Mouse (Mus musculus) 416B (cell line): ENCODE results near the gene H2afv.
"Not testable (repeated sequence)": the region's sequence is repeated elsewhere in the genome, so short reads cannot be mapped to it uniquely, and the experiment has no call there.

Experiments
- DNase-seq: peaks from one replicate; pipeline ENCODE4 v3.0.0; 2011; ENCODE audit warnings: low read depth

The H2afv gene

DNA sequence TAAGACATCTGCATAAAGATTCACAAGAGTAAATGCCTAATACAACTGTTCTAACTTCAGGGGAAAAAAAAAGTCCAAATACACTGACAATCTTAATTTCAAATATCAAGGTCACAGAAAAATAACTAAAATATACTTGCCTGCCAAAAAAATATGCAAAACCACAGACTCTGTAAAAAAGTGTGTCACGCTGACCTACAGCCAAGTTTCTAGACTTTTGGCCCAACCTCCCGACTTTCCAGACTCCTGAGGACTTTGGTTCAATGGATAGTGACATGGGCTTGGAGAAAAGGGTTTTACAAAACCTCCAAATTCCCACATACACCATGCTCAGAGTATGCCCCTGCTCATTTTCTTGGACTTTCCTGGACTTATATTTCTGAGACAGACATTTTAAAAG, 24.3 kb upstream of the H2afv start:
- DNase-seq = no peak

DNA sequence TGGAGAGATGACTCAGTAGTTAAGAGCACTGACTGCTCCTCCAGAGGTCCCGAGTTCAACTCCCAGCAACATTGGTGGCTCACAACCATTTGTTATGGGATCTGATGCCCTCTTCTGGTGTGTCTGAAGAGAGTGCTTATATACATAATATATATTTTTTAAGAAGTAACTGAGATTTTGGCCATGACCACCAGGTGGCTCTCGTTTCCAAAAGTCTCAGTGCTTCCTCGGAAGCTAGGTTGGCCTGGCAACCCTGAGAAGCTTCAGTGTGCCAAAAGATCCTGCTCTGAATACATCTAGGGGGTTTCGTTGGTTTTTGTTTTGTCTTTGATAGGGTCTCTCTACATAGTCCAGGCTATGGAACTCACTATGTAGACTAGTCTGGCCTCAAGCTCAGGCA, 20.9 kb upstream of the H2afv start:
- DNase-seq = peak; percentile 90

DNA sequence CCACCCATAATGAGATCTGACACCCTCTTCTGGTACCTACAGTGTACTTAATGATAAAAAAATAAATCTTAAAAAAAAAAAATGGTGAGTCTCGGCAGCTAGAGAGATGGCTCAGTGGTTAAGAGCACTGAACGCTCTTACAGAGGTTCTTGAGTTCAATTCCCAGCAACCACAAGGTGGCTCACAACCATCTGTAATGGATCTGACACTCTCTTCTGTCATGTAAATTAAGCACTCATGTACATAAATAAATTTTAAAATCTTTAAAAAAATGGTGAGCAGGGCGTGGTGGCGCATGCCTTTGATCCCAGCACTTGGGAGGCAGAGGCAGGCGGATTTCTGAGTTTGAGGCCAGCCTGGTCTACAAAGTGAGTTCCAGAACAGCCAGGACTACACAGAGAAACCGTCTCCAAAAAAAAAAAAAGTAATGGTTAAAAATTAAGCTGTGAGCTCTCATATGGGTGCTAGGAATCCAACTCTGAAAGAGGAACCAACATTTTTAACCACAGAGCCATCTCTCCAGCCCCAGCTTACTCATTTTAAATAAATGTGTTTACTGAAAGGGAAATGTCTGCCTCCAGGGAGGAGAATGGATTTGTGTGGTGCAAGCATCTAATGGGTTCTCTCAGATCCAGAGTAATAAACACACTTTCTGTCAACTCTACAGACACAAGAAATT, 19.1 kb upstream of the H2afv start:
- peak; percentile 43 for DNase-seq

DNA sequence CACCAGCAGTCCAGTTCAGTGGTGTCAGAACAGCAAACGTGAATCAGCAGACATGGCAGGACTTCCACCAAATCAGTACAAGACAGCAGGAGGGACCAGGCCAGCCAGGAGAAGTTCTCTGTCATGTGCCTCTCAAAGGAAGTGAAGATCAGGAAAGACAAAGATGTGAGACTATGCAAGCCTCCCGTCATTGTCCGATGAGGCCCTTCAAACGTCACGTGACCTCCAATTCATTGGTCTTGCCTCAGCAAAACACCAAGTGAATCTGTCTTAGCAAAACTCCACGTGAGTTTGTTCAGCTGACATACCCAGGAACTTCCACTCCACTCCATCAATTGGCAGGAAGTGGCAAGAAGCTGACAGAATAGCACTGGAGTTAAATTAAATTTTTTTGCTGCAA, 11.8 kb upstream of the H2afv start:
- no peak for DNase-seq

DNA sequence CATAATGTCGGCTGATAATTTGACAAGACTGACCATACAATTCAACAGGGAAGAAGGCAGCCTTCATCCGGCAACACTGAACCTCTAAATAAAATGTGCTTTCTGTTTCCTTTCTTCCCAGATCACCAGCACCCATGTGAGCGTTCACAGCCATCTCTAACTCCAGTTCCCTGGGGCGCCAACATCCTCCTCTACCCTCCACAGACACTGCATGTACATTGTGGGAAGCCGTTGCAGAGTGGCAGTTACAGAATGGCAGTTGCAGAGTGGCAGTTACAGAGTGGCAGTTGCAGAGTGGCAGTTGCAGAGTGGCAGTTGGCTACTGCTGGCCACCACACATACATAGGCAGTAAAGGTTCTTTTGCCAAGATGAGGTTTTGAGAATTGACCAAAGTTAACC, 3.9 kb upstream of the H2afv start:
- DNase-seq = not testable (repeated sequence)

DNA sequence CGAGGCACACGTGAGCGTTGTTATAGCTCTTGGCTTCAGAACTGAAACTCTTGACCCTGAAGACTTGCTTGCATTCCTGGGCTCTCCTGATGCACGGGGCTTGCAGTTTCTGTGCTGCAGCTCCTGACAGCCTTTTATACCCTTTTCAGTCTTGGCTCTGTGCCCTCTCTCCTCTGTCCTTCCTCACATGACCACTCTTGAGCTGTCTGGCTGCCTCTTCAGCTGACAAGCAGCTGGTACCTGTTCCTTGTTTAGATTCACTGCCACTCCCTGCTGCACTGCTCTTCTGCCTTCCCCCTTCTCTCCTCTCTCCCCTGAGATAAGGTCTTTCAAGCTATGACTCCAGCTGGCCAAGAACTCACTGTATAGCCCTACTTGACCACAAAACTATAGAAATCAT, 3.2 kb upstream of the H2afv start:
- DNase-seq = no peak

DNA sequence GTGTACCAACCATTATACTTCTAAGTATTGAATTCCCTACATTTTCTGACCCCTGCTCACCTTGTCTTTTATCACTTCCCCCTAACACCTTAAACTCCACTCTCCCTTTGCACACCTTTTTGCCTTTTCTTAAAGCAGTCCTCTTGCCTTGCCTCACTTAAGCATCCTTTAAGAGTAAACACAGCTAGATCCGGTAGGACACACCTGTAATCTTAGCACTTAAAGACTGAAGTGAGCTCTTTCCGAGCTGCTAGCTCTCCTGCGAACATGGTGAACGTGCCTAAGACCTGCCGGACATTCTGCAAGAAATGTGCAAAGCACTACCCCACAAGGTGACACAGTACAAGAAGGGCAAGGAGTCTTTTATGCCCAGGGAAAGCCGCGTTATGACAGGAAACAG, 1.7 kb upstream of the H2afv start:
- no peak for DNase-seq

DNA sequence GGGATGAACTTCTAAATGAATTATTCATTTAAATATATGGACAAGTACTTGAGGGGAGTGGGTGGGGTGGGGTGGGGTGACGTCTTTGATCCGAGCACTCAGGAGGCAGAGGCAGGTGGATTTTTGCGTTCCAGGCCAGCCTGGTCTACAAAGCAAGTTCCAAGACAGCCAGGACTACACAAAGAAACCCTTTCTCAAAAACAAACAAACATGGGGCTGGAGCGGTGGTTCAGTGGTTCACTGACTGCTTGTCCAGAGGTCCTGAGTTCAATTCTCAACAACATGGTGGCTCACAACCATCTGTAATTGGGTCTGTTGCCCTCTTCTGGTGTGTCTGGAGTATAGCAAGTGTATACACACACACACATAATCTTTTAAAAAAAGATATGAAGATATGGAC, 1.2 kb upstream of the H2afv start:
- DNase-seq = no peak

DNA sequence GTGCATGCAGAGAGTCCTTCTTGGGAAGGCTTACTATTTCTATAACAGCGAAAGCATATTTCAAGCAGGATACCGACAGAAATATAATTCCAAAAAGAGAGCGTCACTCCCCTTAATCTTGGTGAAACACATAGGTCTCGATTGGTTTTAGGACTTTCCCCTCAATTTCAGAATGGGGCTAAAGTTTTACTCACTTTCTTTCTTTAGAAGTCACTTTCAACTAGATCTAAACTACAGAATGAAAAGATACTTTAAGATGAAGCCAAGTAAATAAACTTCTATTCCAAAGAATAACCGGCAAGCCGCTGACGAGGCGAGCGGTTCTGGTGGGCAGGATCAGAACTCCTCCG, 541 bp downstream of the H2afv start:
- DNase-seq = no peak

DNA sequence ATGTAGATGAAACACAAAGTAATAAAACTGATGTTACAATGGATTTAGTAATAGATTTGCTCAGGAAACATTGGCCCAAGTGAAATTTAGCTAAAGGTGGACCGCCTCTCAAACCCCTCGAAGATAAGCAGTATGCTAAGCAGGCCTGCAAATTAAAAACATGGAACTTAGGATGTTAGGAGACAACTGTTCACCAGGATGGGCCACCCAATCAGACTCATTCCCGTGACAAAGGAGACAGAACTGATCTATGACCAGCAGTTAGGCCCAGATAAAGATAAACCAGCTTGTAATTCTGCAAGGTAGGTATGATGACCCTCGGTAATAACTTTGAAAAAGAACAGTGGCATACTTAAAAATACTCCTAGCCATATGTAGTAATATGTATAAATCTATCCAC, 1.1 kb downstream of the H2afv start:
- DNase-seq = peak; percentile 36

DNA sequence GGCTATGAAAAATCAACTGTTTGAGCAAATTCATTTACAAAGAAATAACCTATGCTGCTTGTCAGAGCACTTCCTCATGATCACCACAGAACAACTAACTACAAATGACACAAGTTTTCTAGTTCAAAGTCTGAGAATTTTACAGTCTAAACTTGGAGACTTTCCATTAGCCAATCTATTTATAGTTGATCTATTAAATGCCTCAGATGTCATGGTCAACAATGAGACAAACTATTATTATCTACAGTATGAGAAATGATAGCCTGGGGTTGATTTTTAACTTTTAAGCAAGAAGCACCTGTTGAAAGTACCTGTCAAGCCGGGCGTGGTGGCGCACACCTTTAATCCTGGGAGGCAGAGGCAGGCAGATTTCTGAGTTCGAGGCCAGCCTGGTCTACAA, 1.7 kb downstream of the H2afv start:
- DNase-seq = no peak

DNA sequence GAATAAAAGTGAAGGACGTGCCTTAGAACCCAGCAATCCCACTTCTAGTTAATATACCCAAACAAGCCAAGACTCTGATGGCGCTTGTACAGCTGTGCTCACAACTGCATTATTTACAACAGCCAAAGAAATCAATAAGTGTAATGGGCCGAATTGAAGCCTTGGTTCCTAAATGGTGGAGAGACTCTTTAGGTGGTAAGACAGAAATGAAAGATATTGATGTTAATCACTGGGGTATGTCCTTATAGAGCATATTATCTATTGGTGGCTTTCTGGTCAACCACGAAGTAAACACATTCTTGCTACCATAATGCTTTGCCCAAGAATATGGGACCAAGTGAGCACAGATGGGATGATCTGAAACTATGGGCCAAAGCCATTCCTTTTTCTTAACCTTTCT, 4.1 kb downstream of the H2afv start:
- DNase-seq = no peak

DNA sequence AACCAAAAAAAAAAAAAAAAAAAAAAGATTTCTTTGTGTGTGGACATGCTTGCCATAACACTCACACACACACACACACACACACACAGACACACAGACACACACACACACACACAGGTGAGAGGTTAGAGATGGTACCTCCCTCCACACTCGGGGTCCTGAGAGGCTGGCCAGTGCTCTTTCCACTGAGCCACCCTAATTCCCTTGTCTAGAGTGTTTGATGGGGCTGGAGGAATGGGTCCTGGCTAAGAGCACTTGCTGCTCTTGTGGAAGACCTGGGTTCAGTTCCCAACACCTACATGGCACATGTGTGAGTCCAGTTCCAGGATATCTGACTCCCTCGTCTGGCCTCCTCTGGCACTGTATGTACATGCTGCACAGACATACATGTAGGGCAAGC, 6.6 kb downstream of the H2afv start:
- DNase-seq = no peak

DNA sequence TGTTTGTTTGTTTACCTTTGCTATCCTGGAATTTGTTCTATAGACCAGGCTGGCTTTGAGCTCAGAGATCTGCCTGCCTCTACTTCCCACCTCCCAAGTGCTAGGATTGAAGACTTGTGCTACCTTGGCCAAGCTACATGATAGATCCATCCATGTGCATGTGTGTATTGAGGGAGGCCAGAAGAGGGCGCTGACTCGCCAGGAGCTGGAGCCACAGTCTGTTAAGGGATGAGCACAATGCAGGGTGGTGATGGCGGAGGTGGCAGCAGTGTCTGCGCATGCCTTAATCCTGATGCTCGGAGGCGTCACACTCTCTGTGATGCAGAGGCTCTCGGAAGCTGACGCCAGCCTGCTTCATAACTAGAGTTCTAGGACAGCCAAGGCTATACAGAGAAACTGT, 7.8 kb downstream of the H2afv start:
- peak; percentile 68 for DNase-seq

DNA sequence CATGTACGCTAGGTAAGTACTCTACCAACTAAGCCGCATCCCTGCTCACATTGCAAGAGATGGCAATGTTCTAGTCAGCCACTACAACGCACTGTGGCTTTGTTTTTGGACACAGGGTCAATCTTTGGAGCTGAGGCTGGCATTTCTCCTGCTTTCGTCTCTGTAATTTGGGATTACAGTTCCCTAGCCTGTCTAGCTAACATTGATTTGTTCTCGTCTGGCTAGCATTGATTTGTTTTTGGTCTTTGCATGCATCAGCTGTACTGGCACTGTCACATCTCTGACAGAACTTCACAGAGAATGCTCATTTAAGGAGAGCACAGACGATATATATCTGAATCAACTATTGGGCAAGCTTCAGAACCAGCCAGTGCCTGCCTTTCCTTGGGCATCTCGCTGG, 14.1 kb downstream of the H2afv start:
- DNase-seq = no peak

DNA sequence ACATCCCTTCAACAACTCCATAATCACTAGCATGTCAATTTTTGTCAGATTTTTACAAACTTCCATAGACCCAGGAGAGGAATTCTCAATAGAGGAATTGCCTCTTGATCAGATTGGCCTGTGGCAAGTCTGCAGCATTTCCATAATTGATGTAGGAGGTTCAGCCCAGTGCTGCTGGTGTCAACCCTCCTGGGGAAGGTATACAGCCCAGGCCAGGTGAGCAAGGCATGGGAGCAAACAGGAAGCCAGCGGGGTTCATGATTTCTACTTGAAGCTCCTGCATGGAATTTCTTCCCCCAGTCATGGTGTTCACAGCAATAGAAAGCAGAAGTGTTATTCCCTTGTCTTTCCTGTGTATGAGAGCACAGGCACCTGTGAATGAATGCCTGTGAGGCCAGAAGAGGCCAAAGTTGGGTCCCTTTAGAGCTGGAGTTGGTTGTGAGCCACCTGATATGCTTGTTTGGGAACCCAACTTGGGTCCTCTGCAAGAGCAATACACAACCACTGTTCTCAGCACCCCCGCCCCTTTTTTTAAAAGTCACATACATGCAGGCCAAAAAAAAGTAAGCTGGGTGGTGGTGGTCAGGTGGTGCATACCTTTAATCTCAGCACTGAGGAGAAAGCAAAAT, 23.4 kb downstream of the H2afv start:
- peak; percentile 55 for DNase-seq

DNA sequence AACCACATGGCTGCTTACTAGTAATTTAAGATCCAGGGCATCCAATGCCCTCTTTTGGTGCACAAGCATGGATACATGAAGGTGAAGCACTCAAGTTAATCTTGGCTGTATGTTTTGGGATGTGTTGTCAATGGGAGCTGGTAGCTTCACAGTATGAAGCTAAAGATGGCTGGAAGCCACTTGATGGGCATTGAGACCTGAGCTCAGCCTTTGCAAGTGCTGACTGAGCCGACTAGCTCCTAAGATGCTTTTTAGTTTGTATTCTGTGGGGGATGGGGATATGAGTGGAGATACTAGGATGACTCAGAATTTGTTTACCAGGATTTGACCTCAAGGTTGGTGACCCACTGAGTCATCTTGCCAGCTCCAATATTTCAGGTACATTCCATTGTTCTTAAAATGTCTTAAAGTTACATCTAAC, 23.9 kb downstream of the H2afv start:
- DNase-seq = peak; percentile 73

DNA sequence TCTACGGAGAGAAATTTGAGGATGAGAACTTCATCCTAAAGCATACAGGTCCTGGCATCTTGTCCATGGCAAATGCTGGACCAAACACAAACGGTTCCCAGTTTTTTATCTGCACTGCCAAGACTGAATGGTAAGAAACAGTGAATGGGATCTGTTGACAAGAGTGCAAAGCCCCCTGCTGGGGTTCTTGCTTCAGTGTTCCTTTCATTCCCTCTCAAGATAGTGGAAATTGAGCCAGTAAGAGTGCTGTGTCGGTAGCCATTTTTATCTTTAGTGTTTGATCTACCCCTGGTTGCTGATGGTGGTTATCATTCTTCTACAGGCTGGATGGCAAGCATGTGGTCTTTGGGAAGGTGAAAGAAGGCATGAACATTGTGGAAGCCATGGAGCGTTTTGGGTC, 25.1 kb downstream of the H2afv start:
- DNase-seq = not testable (repeated sequence)

DNA sequence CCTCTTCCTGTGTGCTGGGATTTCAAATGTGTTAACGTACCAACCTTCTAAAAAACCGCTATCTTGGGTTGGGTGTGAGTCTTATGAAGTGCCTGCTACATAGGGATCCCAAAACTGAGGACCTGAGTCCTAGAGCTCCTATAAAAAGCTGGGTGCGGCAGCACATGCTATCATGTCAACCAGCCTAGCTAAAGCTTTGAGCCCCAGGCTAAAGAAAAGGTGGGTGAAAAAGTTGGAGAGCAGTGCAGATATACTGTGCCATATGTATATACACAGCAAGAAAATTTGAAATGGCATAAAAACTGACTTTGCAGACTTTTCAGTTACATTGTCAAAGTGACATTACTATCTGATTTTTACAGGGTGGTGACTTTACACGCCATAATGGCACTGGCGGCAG, 25.5 kb downstream of the H2afv start:
- no peak for DNase-seq

DNA sequence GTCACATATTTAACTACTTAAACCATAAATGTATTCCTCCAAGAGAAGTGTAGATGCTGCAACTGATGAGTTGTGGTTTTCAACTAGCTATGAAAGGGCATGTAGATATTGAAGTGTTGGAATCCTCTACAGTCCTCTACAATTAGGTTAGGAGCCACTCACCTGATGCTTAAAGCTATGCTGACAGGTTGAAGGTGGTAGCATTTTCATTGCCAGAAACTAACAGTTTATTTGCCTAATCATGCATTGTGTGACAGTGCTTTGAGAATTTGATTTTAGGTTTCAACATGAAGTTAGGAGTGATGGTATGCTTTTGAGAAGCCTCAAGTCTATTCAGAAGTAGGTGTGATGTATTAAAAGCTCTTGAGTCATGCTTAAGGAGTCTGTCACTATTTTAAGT, 26.8 kb downstream of the H2afv start:
- DNase-seq = no peak

DNA sequence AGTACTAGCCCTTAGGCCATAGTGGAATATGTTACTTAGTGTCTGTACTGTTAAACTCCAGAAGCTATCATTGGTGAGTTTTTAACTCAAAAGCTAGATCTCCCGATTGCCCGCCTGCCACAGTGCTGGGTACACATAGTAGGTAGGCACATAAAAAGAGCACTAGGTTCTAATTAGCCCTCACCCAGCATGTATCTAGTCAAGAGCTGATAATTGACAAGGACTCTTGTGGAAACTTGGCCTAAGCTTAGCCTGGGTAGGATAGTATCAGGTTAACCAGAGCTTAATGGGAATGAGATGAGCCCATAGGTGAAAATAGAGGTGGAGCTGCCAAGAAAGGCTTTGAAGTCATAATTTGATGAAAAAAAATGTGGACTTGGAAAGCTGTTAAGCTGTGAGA, 27.2 kb downstream of the H2afv start:
- DNase-seq = no peak

DNA sequence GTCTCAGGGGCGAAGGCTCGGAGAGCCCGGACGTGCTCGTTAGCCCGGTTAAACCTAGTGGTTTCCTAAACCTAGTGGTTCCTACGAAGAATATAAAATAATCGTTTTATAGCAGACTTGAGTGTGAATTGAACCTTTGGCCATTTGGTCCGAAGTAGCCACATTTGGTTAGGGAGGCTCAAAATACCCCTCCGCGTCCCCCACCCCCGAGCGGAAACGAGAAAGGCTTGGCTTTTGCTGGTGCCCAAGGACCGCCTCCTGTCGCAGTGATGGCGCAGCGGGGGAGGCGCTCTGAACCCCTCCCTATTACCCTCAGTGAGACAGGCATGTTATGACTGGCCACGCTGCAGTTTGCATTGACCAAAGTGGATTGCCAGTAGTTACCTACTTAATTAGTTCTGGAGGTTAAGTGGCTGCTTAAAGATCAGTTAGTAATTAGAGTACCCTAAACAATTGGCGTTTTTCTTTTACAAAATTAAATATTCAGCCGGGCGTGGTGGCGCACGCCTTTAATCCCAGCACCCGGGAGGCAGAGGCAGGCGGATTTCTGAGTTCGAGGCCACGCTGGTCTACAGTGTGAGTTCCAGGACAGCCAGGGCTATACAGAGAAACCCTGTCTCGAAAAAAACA, 27.7 kb downstream of the H2afv start:
- peak; percentile 81 for DNase-seq

DNA sequence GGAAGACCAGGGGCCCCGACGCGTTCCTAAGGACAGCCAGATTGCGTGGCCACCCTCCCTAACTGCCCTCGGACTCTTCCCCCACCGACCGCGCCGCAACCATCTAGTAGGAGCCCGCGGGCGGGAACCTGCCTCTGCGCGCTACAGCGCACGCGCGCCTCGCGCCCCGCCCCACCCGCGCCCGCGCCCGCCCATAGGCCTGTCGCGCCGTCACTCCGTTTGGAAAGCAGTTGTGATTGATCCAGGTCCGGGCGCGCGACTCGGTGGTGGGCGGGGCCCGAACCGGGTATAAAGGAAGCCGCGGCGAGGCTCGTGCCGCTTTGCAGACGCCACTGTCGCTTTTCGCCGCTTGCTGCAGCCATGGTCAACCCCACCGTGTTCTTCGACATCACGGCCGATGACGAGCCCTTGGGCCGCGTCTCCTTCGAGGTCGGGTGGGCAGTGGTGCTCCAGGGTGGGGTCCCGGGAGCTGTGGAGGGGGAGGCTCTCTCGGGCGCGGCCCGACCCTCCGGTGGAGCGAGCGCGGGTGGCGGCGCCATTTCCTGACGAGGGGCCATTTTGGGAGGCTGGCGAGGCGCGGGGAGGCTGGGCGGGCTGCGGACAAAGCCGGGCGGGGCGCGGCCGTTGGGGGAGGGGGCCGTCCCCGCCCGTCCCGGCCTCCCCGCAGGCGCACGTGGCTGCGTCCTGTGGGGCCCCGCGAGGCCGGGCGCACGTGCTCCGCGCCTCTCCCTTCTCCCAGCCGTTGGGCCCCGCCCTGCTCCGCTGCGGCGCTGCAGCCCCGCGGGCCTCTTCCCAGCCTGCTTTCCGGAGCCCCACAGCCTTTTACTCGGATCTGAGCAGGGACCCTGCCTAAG, 28.5 kb downstream of the H2afv start:
- DNase-seq = peak; percentile 95
